Mouse (Mus musculus) layer of hippocampus, adult 8-10 months (tissue): Measurements from ENCODE around the gene En2. TPM values are rescaled to one million over a fixed set of nuclear protein-coding genes. Genes with fewer than 3 reads are reported as not detected.

Experiments
- total RNA-seq, 4 experiments: library from RNA; stranded (reverse); gene quantifications; 2 replicates each; pipeline ENCODE4 v1.2.4; 2022

Gene En2
- total RNA-seq, 4 experiments from 2014 or later, result 0.27 to 0.57 (median 0.40) TPM

Other genes with a start within 250 kb of the En2 start
- 100 to 1,000 TPM in 1 of 4 experiments, 10 to 100 TPM in 3; 62.9 to 110 (median 82.5) TPM for gene Insig1, start 94.3 kb upstream of the En2 start, total RNA-seq
- gene Cnpy1, start 80.1 kb downstream of the En2 start, total RNA-seq, result under 1 TPM in 3 of 4 experiments, not detected in 1; 0.12 to 0.43 (median 0.25) TPM
- 10 to 100 TPM; 60.2 to 70.2 (median 65.7) TPM for gene Rbm33, start 151.4 kb downstream of the En2 start, total RNA-seq